ENCODE assay signal across 11 mouse cellular contexts in the genomic region with DNA sequence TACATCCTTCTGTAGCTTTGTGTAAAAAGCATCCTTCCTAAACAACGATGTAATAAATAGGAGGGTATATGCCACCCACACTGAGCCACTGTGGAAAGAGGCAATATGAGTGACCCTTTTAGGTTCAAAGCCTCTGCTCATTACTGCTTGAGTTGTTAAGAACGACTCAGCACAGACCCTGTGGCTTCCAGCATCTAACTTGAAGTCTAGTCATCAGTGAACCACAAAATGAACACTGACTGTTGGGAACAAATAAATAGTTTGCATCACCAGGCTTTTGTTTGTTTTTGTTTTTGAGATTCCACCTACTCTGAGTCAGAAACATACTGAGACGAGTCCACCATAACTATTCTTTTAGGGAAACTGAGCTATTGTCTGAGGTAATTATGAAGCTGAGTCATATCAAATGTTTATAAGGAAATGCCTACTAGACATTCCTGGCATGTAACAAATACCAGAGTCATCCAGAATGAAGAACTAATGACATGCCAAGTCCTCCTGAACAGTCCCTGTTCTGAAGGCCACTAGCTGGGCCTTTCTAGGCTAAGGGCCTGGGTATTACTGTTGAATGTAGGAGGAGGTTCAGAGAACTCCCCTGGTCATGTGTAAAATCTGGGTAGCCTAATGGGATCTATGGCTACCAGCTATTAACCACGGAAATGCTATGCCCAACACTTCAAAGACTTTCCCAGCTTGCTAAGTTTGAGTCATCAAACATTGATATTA.
"Had no signal": no experiment of that assay in that cellular context is flagged by ENCODE, and none has a peak within 500 bp of the region (broad histone marks: within the 10 kb centered on the region; RNA-seq: fewer than 3 reads in every experiment).

No protein-coding gene starts in this region.

- H3K36me3 ChIP-seq: limb, embryonic 15.5 days; liver, embryonic 12.5 days; lung, embryonic 15.5 days; midbrain, embryonic 10.5 days had no signal

- H3K9ac ChIP-seq: limb, embryonic 15.5 days; liver, embryonic 12.5 days; lung, embryonic 15.5 days had no signal

- H3K27ac ChIP-seq: kidney, postnatal 0 days; limb, embryonic 15.5 days; liver, embryonic 12.5 days; lung, embryonic 15.5 days; midbrain, embryonic 10.5 days had no signal

- H3K9me3 ChIP-seq: limb, embryonic 15.5 days; liver, embryonic 12.5 days; lung, embryonic 15.5 days; midbrain, embryonic 10.5 days had no signal

- H3K4me3 ChIP-seq: limb, embryonic 15.5 days; liver, embryonic 12.5 days; lung, embryonic 15.5 days; midbrain, embryonic 10.5 days had no signal

- H3K27me3 ChIP-seq: liver, embryonic 12.5 days; lung, embryonic 15.5 days had no signal

- ATAC-seq: liver, embryonic 12.5 days had no signal

- H3K4me1 ChIP-seq: lung, embryonic 15.5 days had no signal

- H3K4me2 ChIP-seq: limb, embryonic 15.5 days; liver, embryonic 12.5 days; lung, embryonic 15.5 days had no signal

- DNase-seq: kidney, adult 9 months; kidney, postnatal 36 days; layer of hippocampus, adult 9-11 months; layer of hippocampus, postnatal 36 days; lung, postnatal 36 days; thymus, postnatal 4 days had no signal
